Mouse (Mus musculus) CH12.LX (cell line): ENCODE data around the gene Ifi27.

Source experiments
- BHLHE40 ChIP-seq: IDR thresholded peaks from 2 replicates; pipeline ENCODE4 v1.6.1; 2011; ENCODE audit warnings: mild to moderate bottlenecking, low read depth, low read length, improper control_type of control experiment
- CHD1 ChIP-seq: IDR thresholded peaks from 2 replicates; pipeline ENCODE4 v1.6.1; 2012; ENCODE audit warnings: low read depth, low read length, improper control_type of control experiment, inconsistent platforms
- CHD2 ChIP-seq: IDR thresholded peaks from 2 replicates; pipeline ENCODE4 v1.6.1; 2011; ENCODE audit warnings: low read length, improper control_type of control experiment
- CTCF ChIP-seq, 2 experiments: IDR thresholded peaks in 1 of 2; conservative IDR thresholded peaks in 1 of 2; 2 replicates each; pipeline ENCODE4 v1.5.1; 2011 to 2012; ENCODE audit warnings: low read depth in 2 of 2, low read length in 2 of 2, improper control_type of control experiment in 1 of 2, inconsistent platforms in 1 of 2, mild to moderate bottlenecking in 1 of 2, moderate library complexity in 1 of 2
- E2F4 ChIP-seq: IDR thresholded peaks from 2 replicates; pipeline ENCODE4 v1.6.1; 2011; ENCODE audit warnings: low read depth, low read length, improper control_type of control experiment; ENCODE audit not compliant: insufficient replicate concordance
- ELF1 ChIP-seq: IDR thresholded peaks from 2 replicates; pipeline ENCODE4 v1.6.1; 2014; ENCODE audit warnings: low read depth, mild to moderate bottlenecking, inconsistent platforms, low read length, improper control_type of control experiment
- POLR2A ChIP-seq: IDR thresholded peaks from 2 replicates; pipeline ENCODE4 v1.6.1; 2011; ENCODE audit warnings: low read depth, mild to moderate bottlenecking, improper control_type of control experiment, low read length
- POLR2AphosphoS2 ChIP-seq: IDR thresholded peaks from 2 replicates; pipeline ENCODE4 v1.6.1; 2011; ENCODE audit warnings: low read depth, low read length, improper control_type of control experiment
- SIN3A ChIP-seq: IDR thresholded peaks from 2 replicates; pipeline ENCODE4 v1.6.1; 2012; ENCODE audit warnings: low read length, improper control_type of control experiment, inconsistent platforms
- TBP ChIP-seq: conservative IDR thresholded peaks from 2 replicates; pipeline ENCODE4 v1.6.1; 2011; ENCODE audit warnings: low read depth, low read length, improper control_type of control experiment
- TCF12 ChIP-seq: IDR thresholded peaks from 2 replicates; pipeline ENCODE4 v1.6.1; 2014; ENCODE audit warnings: low read depth, mild to moderate bottlenecking, inconsistent platforms, low read length, improper control_type of control experiment
- USF1 ChIP-seq: IDR thresholded peaks from 2 replicates; pipeline ENCODE4 v1.6.1; 2014; ENCODE audit warnings: low read depth, mild to moderate bottlenecking, inconsistent platforms, low read length, improper control_type of control experiment
- USF2 ChIP-seq: conservative IDR thresholded peaks from 2 replicates; pipeline ENCODE4 v1.6.1; 2011; ENCODE audit warnings: low read depth, low read length, improper control_type of control experiment
- ZKSCAN1 ChIP-seq: IDR thresholded peaks from 2 replicates; pipeline ENCODE4 v1.6.1; 2012; ENCODE audit warnings: low read depth, inconsistent platforms, low read length, improper control_type of control experiment, borderline replicate concordance

GRCm38 (mm10) chr12:103389348-103389727 is 44.7 kb upstream of the Ifi27 start:
- TF ChIP-seq E2F4 (no peak), TCF12 (no peak), POLR2AphosphoS2 (no peak), CHD2 (no peak), CTCF (conservative IDR thresholded peaks at IDR 0.05 in 1 of 2, IDR thresholded peaks at IDR 0.05 in 1 of 2; ENCODE audit: low read depth in 2 of 2, low read length in 2 of 2) (no peak), CHD1 (no peak), POLR2A (no peak), USF1 (no peak), ZKSCAN1 (no peak), SIN3A (no peak), TBP (no peak), USF2 (no peak), ELF1 (no peak), BHLHE40 (no peak)
